Mouse (Mus musculus) layer of hippocampus, adult 9-10 months (tissue): ENCODE results near the gene Olfr492.

ENCODE experiments used
- DNase-seq: peaks from one replicate; pipeline ENCODE4 v3.0.0; 2022; ENCODE audit warnings: low spot score

Gene Olfr492

DNA sequence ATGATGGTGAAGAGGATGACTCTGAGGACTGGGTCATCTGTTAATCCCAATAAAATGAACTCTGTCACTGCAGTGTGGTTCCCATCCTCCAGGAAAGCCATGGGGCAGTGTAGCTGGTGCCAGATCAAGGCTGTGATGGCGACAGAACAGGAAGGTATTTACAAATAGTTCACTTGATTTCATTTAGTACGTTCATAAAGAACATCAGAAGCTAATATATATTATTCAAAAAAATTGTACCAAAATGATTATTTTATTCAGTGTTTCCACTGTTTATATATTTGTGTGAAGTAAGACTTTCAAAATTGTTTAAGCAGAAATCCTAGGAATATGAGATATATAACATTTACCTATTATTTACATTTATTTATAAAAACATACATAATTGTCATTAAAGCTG is at the start of gene Olfr492:
Gene Olfr492 (minus strand): TSS at position 101 of the 400 bp plus-strand sequence.
- no peak for DNase-seq

GRCm38 (mm10) chr7:108365035-108365434 is 41.6 kb upstream of the Olfr492 start, which contains the start of gene Olfr494:
Gene Olfr494, plus strand, starts transcription at chr7:108365335.
- DNase-seq, result no peak

DNA sequence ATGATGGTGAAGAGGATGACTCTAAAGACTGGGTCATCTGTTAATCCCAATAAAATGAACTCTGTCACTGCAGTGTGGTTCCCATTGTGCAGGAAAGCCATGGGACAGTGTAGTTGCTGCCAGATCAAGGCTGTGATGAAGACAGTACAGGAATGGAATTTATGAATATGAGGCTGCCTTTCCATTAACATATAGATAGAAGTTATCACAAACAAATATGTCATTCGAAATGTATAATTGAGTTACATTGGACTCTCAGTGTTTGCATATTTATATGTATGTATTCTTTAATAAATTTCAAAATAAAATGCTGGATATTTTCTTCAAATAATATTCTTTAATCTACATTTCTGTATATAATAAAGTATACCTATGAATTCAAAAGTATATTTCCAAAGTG is 23.4 kb upstream of the Olfr492 start, which contains the start of gene Olfr493:
Gene Olfr493 (minus strand): TSS at position 101 of the 400 bp plus-strand sequence.
- no peak for DNase-seq

DNA sequence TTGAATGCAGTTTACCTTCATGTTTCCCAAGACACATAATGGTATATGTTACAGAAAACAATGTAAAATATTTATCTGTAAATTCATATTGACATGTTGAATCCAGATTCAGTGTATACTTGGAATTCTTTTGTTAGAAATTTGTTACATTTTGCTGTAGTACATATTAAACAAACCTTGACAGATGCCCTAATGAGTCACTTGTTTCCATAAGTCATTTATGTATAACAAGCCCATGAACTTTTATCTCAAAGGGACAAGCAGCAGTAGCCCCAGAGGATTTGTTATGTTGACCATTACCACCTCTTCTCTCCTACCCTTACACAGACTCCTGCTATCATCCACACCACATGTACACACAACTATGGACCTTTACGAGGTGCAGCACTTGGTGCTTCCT is 10.3 kb downstream of the Olfr492 start, which contains the start of gene Olfr491:
Gene Olfr491 (plus strand): TSS at position 301 of the 400 bp plus-strand sequence.
- DNase-seq, result no peak

DNA sequence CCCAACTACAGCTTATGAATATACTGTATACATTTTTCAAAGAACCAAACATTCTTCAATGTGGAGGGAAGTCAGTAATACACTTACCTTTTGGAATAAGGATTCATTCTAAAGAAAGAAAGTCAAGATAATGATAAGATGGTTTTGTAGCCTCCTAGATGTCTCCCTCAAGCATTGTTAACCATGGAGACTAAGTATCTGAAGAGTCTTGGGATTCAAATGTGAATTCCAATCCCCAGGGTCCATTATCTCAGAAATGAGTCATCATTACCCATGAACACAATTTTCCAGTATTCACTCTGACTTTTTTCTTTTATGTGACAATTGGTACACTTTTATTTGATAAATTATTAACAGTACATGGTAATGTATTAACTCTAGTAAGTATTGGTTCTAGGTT is 34.6 kb downstream of the Olfr492 start, which contains the start of gene Olfr490:
Gene Olfr490 (minus strand): TSS at position 101 of the 400 bp plus-strand sequence.
- no peak for DNase-seq
